ENCODE assay signal across 9 mouse cellular contexts in the genomic region with DNA sequence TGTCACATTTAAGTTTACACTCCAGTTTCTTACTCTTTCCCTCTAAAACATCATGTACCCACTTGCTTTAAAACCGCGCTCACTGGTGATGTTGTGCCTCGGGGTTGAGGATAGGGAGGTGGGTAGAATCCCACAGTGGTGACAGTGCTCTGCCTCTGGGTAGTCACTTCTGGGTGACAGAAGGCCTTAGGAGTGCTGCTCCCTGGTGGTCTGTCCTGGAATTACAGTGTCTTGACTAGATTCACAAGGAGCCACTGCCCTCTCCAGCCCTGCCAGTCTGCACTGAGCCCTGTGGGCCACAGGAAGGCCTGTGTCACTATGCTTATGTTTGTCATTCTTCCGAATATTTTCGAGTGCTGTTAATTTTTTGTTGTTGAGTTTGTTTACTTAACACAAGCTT.
DNase-seq lines count a peak whose midpoint lies in the region; ATAC-seq and TF ChIP-seq lines count a peak whose summit lies in the region.
"Had no signal": no experiment of that assay in that cellular context is flagged by ENCODE, and none has a peak within 500 bp of the region (broad histone marks: within the 10 kb centered on the region; RNA-seq: fewer than 3 reads in every experiment).

No protein-coding gene starts in this region.

- peak; percentile 79 for DNase-seq in MN1 (ENCODE audit: low spot score)
- DNase-seq in cerebellum, adult 2 months, result peak; percentile 66 to 80
- DNase-seq in forebrain, postnatal 0 days, result peak; percentile 81
- DNase-seq in layer of hippocampus, adult 2 months (ENCODE audit: low spot score in 2 of 2), result peak; percentile 70 to 79
- DNase-seq in ovary, postnatal 14 days (ENCODE audit: low spot score), result peak; percentile 66
- DNase-seq in thymus, postnatal 14 days, result peak; percentile 82

- no peaks in the 10 kb centered on the region for H3K9me3 ChIP-seq in forebrain, postnatal 0 days (ENCODE audit: low read length)
- H3K9me3 ChIP-seq in lung, embryonic 16.5 days (ENCODE audit: control insufficient read depth, low read length), result no peaks in the 10 kb centered on the region

- no peak overlapping the region for H3K4me3 ChIP-seq in cerebellum, adult 2 months (replicated peaks; ENCODE audit: insufficient read depth, low read depth, low read length)
- no peak overlapping the region for H3K4me3 ChIP-seq in forebrain, postnatal 0 days (ENCODE audit: low read depth, low read length)
- H3K4me3 ChIP-seq in layer of hippocampus, adult 2 months, result no peak overlapping the region
- H3K4me3 ChIP-seq in lung, embryonic 16.5 days (ENCODE audit: low read length), result no peak overlapping the region

- H3K27me3 ChIP-seq in cerebellum, adult 2 months (ENCODE audit: control insufficient read depth, insufficient read depth, low read length), result no peaks in the 10 kb centered on the region
- H3K27me3 ChIP-seq in forebrain, postnatal 0 days (ENCODE audit: insufficient read depth, low read length), result no peaks in the 10 kb centered on the region
- H3K27me3 ChIP-seq in lung, embryonic 16.5 days (ENCODE audit: control insufficient read depth, insufficient read depth, low read depth, low read length), result no peaks in the 10 kb centered on the region

- H3K9ac ChIP-seq in forebrain, postnatal 0 days, result no peak overlapping the region
- no peak overlapping the region for H3K9ac ChIP-seq in lung, embryonic 16.5 days (ENCODE audit: low read length)

- TF ChIP-seq POLR2A in cerebellum, adult 2 months (IDR thresholded peaks at IDR 0.05; ENCODE audit: borderline replicate concordance, insufficient read depth, low read length), result no peak

- H3K4me2 ChIP-seq in forebrain, postnatal 0 days (ENCODE audit: low read depth), result no peak overlapping the region
- no peak overlapping the region for H3K4me2 ChIP-seq in lung, embryonic 16.5 days (ENCODE audit: low read depth, low read length)

- H3K27ac ChIP-seq in cerebellum, adult 2 months (ENCODE audit: insufficient read depth, low read length), result no peak overlapping the region
- no peak overlapping the region for H3K27ac ChIP-seq in forebrain, postnatal 0 days (ENCODE audit: low read depth, low read length)
- no peak overlapping the region for H3K27ac ChIP-seq in layer of hippocampus, adult 2 months
- no peak overlapping the region for H3K27ac ChIP-seq in lung, embryonic 16.5 days (ENCODE audit: low read length)
- H3K27ac ChIP-seq: macrophage had no signal

- peak; percentile 80 for ATAC-seq in forebrain, postnatal 0 days
- peak; percentile 93 to 97 for ATAC-seq in hematopoietic stem cell, adult 5-6 weeks (replicated peaks in 1 of 2; ENCODE audit: insufficient read depth in 1 of 2, low FRiP score in 2 of 2, low TSS enrichment in 1 of 2, low read depth in 1 of 2, poor library complexity in 2 of 2, severe bottlenecking in 2 of 2)
- ATAC-seq in lung, embryonic 16.5 days (ENCODE audit: low read depth), result peak; percentile 54

- WGBS in cerebellum, adult 2 months, result 74% methylated on average over 5 of the region's 5 CpGs
- 71% methylated on average over 5 of the region's 5 CpGs for WGBS in forebrain, postnatal 0 days
- WGBS in lung, embryonic 16.5 days, result 73% methylated on average over 5 of the region's 5 CpGs

- peaks cover 49% of the 10 kb centered on the region for H3K36me3 ChIP-seq in forebrain, postnatal 0 days (ENCODE audit: insufficient read depth)
- peaks cover 30% of the 10 kb centered on the region for H3K36me3 ChIP-seq in lung, embryonic 16.5 days (ENCODE audit: control insufficient read depth, insufficient read depth, low read length)

- peak; percentile 83 for TF ChIP-seq CTCF in cerebellum, adult 2 months (IDR thresholded peaks at IDR 0.05; ENCODE audit: borderline replicate concordance, insufficient read depth, low read depth, low read length)
- TF ChIP-seq CTCF in forebrain, postnatal 0 days (IDR thresholded peaks at IDR 0.05; ENCODE audit: low read depth), result peak; percentile 86
- peak; percentile 95 for TF ChIP-seq CTCF in layer of hippocampus, adult 2 months (conservative IDR thresholded peaks at IDR 0.05)

- 0 out of 2 replicates have a peak, but pooled peaks cover 4% of the 10 kb centered on the region for H3K4me1 ChIP-seq in cerebellum, adult 2 months (ENCODE audit: control insufficient read depth, insufficient read depth, low read length)
- no peaks in the 10 kb centered on the region for H3K4me1 ChIP-seq in forebrain, postnatal 0 days (ENCODE audit: insufficient read depth)
- H3K4me1 ChIP-seq in lung, embryonic 16.5 days (replicated peaks; ENCODE audit: control insufficient read depth, insufficient read depth, low read length), result no peaks in the 10 kb centered on the region
